Mouse (Mus musculus): ENCODE data around the gene Gprc6a.

Gene Gprc6a

GRCm38 (mm10) chr10:51631411-51632136 is at the start of gene Gprc6a:
Gprc6a (minus strand) TSS chr10:51631461.
- DNase-seq (ENCODE audit: low read depth, low spot score): no peak

- no peak for DNase-seq (ENCODE audit: low read depth, low spot score)
Observed at GRCm38 (mm10) chr10:51678251-51678639, 47.0 kb upstream of the Gprc6a start.

GRCm38 (mm10) chr10:51677548-51678250 is 46.4 kb upstream of the Gprc6a start, which contains the start of gene Rfx6:
Rfx6 (plus strand) TSS chr10:51677756.
- DNase-seq (ENCODE audit: low read depth, low spot score): no peak

GRCm38 (mm10) chr10:51672082-51672779 is 41.0 kb upstream of the Gprc6a start:
- no peak for DNase-seq (ENCODE audit: low read depth, low spot score)

GRCm38 (mm10) chr10:51671583-51671982 is 40.3 kb upstream of the Gprc6a start:
- DNase-seq (ENCODE audit: low read depth, low spot score): no peak

GRCm38 (mm10) chr10:51669334-51669733 is 38.1 kb upstream of the Gprc6a start:
- DNase-seq (ENCODE audit: low read depth, low spot score): no peak

GRCm38 (mm10) chr10:51657324-51657723 is 26.1 kb upstream of the Gprc6a start:
- DNase-seq (ENCODE audit: low read depth, low spot score): no peak

- no peak for DNase-seq (ENCODE audit: low read depth, low spot score)
Observed at GRCm38 (mm10) chr10:51649506-51650221, 18.4 kb upstream of the Gprc6a start.

GRCm38 (mm10) chr10:51621193-51621592 is 10.1 kb downstream of the Gprc6a start:
- DNase-seq (ENCODE audit: low read depth, low spot score): no peak

- no peak for DNase-seq (ENCODE audit: low read depth, low spot score)
Observed at GRCm38 (mm10) chr10:51620126-51620525, 11.1 kb downstream of the Gprc6a start.

- no peak for DNase-seq (ENCODE audit: low read depth, low spot score)
Observed at GRCm38 (mm10) chr10:51618538-51618937, 12.7 kb downstream of the Gprc6a start.

- no peak for DNase-seq (ENCODE audit: low read depth, low spot score)
Observed at GRCm38 (mm10) chr10:51614826-51615590, 16.3 kb downstream of the Gprc6a start.

- no peak for DNase-seq (ENCODE audit: low read depth, low spot score)
Observed at GRCm38 (mm10) chr10:51613421-51613820, 17.8 kb downstream of the Gprc6a start.

GRCm38 (mm10) chr10:51611969-51612682 is 19.1 kb downstream of the Gprc6a start:
- DNase-seq (ENCODE audit: low read depth, low spot score): no peak

- DNase-seq (ENCODE audit: low read depth, low spot score): no peak
Observed at GRCm38 (mm10) chr10:51609741-51610425, 21.4 kb downstream of the Gprc6a start.

- DNase-seq (ENCODE audit: low read depth, low spot score): no peak
Observed at GRCm38 (mm10) chr10:51596928-51597635, 34.2 kb downstream of the Gprc6a start.

GRCm38 (mm10) chr10:51595001-51595931 is 36.0 kb downstream of the Gprc6a start:
- DNase-seq (ENCODE audit: low read depth, low spot score): peak; percentile 31

GRCm38 (mm10) chr10:51591574-51591973 is 39.7 kb downstream of the Gprc6a start:
- DNase-seq (ENCODE audit: low read depth, low spot score): no peak

Data from retina, postnatal 7 days (tissue).